Mouse (Mus musculus): ENCODE results near the gene Apopt1. TPM values are rescaled to one million over a fixed set of nuclear protein-coding genes. Genes with fewer than 3 reads are reported as not detected.

Gene Apopt1
- polyA plus RNA-seq, 1 experiment from 2014 or later: 56.8 TPM

DNA sequence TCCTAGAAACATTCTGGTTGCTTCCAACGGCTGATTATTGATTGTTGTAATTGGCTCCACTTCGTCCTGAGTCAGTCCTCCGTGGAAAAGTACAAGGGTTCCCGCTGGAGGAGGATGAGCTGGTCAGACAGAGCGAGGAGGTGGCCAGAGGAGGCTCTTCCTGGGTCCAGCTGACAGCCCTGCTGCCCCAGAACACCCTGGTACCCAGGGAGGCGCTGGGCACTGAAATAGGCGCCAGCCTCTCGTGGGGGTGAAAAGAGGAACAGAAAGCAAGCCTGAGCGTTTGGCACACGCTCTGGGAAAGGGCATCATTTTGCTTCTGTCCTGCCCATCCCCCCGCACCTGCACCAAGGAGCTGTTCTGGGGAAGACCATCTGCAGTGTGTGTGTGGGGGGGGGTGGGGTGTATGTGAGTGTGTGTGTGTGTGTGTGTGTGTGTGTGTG is 30.9 kb downstream of the Apopt1 start:
- Histone ChIP-seq H3K27me3 (ENCODE audit: control insufficient read depth, insufficient read depth, low read depth, low read length) (no peaks in the 10 kb centered on the region), H3K36me3 (ENCODE audit: control insufficient read depth, insufficient read depth, low read length) (no peaks in the 10 kb centered on the region), H3K27ac (ENCODE audit: low read length) (no peak overlapping the region), H3K9me3 (replicated peaks; ENCODE audit: control insufficient read depth, low read length, poor library complexity, severe bottlenecking) (no peaks in the 10 kb centered on the region), H3K9ac (ENCODE audit: low read depth, low read length) (no peak overlapping the region), H3K4me2 (ENCODE audit: low read length) (no peak overlapping the region), H3K4me3 (ENCODE audit: low read depth, low read length) (no peak overlapping the region), H3K4me1 (ENCODE audit: control insufficient read depth, insufficient read depth, low read length) (no peaks in the 10 kb centered on the region)
- 86% methylated on average over 11 of the region's 11 CpGs for WGBS
- ATAC-seq: no peak

DNA sequence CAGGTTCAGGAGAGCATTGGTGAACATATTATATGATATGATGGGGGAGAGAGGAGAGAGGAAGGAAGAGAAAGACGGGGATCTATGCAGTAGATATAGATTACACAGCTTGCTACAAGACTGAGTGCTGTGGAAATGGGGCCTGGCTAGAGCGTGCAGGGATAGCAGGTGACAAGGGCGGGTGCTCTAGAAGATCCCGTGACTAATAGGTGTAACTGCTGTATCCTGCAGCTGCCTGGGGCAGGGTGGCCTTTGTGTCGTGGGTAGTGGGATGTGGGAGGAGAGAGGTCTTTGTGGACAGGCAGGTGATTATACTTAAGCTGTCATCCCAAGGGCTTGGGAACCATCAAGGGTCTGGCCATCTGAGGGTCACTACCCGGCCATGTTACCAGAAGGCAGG is 32.2 kb downstream of the Apopt1 start:
- WGBS: 75% methylated on average over 6 of the region's 6 CpGs
- H3K4me1 ChIP-seq (ENCODE audit: control insufficient read depth, insufficient read depth, low read length): no peaks in the 10 kb centered on the region
- no peak for ATAC-seq
- H3K9me3 ChIP-seq (replicated peaks; ENCODE audit: control insufficient read depth, low read length, poor library complexity, severe bottlenecking): no peaks in the 10 kb centered on the region
- H3K27ac ChIP-seq (ENCODE audit: low read length): no peak overlapping the region
- no peak overlapping the region for H3K4me3 ChIP-seq (ENCODE audit: low read depth, low read length)
- no peaks in the 10 kb centered on the region for H3K36me3 ChIP-seq (ENCODE audit: control insufficient read depth, insufficient read depth, low read length)
- H3K4me2 ChIP-seq (ENCODE audit: low read length): no peak overlapping the region
- no peak overlapping the region for H3K9ac ChIP-seq (ENCODE audit: low read depth, low read length)
- no peaks in the 10 kb centered on the region for H3K27me3 ChIP-seq (ENCODE audit: control insufficient read depth, insufficient read depth, low read depth, low read length)

DNA sequence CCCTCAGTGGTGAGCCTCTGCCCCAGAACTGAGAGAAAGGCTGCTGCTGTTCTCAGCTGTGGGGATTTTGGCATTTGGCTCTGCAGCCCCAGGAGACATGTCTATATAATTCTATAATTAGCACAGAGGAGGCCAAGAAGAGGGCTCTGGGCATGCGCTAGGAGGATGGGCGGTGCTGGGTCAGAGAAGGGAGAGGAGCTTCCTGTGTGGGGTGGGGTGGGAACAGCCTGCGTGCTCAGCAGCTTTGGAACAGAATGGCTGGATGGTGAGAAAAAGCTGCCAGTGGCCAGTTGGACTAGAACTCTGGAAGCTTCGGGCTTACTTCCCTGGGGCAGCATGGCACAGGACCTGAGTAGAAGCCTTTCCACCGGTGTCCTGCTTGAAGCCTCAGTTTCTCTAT is 33.0 kb downstream of the Apopt1 start:
- Histone ChIP-seq H3K4me3 (ENCODE audit: low read depth, low read length) (no peak overlapping the region), H3K4me1 (ENCODE audit: control insufficient read depth, insufficient read depth, low read length) (no peaks in the 10 kb centered on the region), H3K9me3 (replicated peaks; ENCODE audit: control insufficient read depth, low read length, poor library complexity, severe bottlenecking) (no peaks in the 10 kb centered on the region), H3K27ac (ENCODE audit: low read length) (no peak overlapping the region), H3K9ac (ENCODE audit: low read depth, low read length) (no peak overlapping the region), H3K27me3 (ENCODE audit: control insufficient read depth, insufficient read depth, low read depth, low read length) (no peaks in the 10 kb centered on the region), H3K36me3 (ENCODE audit: control insufficient read depth, insufficient read depth, low read length) (no peaks in the 10 kb centered on the region), H3K4me2 (ENCODE audit: low read length) (no peak overlapping the region)
- ATAC-seq: no peak
- WGBS: 68% methylated on average over 5 of the region's 5 CpGs

DNA sequence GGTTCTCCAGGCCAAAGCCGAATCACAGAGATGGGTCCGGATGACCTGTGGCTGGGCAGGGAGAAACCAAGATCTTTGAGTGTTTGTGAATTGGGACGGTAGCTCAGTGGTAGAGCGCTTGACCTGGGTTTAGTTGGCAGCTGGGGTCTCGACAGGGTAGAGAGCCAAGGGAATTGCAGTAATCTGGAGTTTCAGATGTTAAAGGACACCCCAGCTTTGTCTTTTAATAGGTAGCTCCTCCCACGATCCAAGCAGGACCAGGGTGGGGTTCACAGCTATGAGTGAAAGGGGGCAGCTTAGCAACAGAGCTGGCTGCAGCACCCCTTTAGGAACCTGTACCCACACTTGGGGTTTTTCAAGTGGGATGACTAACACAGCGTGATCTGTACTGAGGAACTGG is 34.4 kb downstream of the Apopt1 start:
- Histone ChIP-seq H3K4me2 (ENCODE audit: low read length) (no peak overlapping the region), H3K4me1 (ENCODE audit: control insufficient read depth, insufficient read depth, low read length) (no peaks in the 10 kb centered on the region), H3K9me3 (replicated peaks; ENCODE audit: control insufficient read depth, low read length, poor library complexity, severe bottlenecking) (no peaks in the 10 kb centered on the region), H3K4me3 (ENCODE audit: low read depth, low read length) (no peak overlapping the region), H3K9ac (ENCODE audit: low read depth, low read length) (no peak overlapping the region), H3K36me3 (ENCODE audit: control insufficient read depth, insufficient read depth, low read length) (no peaks in the 10 kb centered on the region), H3K27ac (ENCODE audit: low read length) (no peak overlapping the region), H3K27me3 (ENCODE audit: control insufficient read depth, insufficient read depth, low read depth, low read length) (no peaks in the 10 kb centered on the region)
- 91% methylated on average over 7 of the region's 7 CpGs for WGBS
- ATAC-seq: no peak

DNA sequence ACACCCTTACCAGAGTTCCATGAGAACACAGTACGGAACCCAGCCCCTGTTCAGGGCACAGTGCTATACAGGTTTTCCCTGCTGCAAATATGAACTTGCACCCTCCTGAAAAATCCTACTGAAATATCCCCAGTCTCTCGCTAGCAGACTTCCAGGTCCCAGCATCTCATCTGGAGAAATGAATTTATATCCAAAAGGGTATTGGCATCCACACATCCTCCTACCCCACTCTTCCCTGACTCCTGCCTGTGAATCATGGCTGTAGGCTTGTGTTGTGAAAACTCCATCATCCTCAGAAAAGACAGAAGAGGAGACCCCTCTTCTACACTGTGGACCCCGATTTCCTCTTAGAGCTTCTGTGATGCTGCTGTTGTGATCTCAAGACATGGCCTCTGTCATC is 37.7 kb downstream of the Apopt1 start:
- no peak overlapping the region for H3K9ac ChIP-seq (ENCODE audit: low read depth, low read length)
- H3K4me3 ChIP-seq (ENCODE audit: low read depth, low read length): no peak overlapping the region
- no peak overlapping the region for H3K4me2 ChIP-seq (ENCODE audit: low read length)
- H3K27me3 ChIP-seq (ENCODE audit: control insufficient read depth, insufficient read depth, low read depth, low read length): no peaks in the 10 kb centered on the region
- H3K36me3 ChIP-seq (ENCODE audit: control insufficient read depth, insufficient read depth, low read length): no peaks in the 10 kb centered on the region
- H3K9me3 ChIP-seq (replicated peaks; ENCODE audit: control insufficient read depth, low read length, poor library complexity, severe bottlenecking): no peaks in the 10 kb centered on the region
- ATAC-seq: no peak
- WGBS: 94% methylated on average over 3 of the region's 3 CpGs
- H3K27ac ChIP-seq (ENCODE audit: low read length): no peak overlapping the region
- H3K4me1 ChIP-seq (ENCODE audit: control insufficient read depth, insufficient read depth, low read length): no peaks in the 10 kb centered on the region

DNA sequence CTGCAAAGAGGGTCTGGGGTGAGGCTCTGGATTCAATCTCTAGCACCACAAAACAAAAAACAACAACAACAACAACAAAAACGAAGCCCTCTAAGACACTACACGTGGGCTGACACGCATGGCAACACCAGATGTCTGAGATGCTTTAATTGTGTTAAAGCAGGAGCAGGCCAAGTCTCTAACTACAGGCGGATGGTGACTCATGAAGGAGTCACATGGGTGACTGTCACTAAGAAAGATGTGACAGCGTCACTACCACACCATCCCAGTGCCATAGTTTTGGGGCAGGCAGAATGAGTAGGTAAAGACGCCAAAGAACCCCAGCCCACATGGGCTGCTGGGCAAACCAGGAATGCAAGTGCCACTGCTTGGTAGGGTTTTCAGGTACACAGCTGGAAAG is 39.4 kb downstream of the Apopt1 start:
- Histone ChIP-seq H3K9me3 (replicated peaks; ENCODE audit: control insufficient read depth, low read length, poor library complexity, severe bottlenecking) (no peaks in the 10 kb centered on the region), H3K4me1 (ENCODE audit: control insufficient read depth, insufficient read depth, low read length) (no peaks in the 10 kb centered on the region; the same call in 1 of the 2 replicates), H3K4me3 (ENCODE audit: low read depth, low read length) (no peak overlapping the region), H3K4me2 (ENCODE audit: low read length) (no peak overlapping the region), H3K27ac (ENCODE audit: low read length) (no peak overlapping the region), H3K36me3 (ENCODE audit: control insufficient read depth, insufficient read depth, low read length) (no peaks in the 10 kb centered on the region), H3K9ac (ENCODE audit: low read depth, low read length) (no peak overlapping the region), H3K27me3 (ENCODE audit: control insufficient read depth, insufficient read depth, low read depth, low read length) (no peaks in the 10 kb centered on the region)
- no peak for ATAC-seq
- 93% methylated on average over 6 of the region's 6 CpGs for WGBS

DNA sequence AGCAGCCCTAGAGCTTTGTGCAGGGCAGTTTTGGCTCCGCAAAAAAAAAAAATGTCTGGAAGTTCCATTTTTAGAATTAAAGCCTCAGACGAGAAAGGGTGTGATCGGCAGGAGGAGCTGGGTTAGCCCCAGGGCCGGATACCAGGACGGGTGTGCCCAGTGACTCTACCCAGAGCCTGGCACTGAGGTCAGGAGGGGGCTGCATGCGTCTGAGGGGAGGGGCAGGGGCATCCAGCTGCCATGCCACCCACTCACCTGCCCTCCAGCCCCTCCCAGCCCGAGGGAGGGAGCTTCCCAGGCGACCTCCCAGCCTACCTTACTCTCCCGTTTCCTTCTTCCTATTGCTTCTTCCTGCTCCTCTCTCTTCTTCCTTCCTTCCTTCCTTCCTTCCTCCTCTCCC is 40.3 kb downstream of the Apopt1 start:
- H3K4me1 ChIP-seq (ENCODE audit: control insufficient read depth, insufficient read depth, low read length): peaks cover 8% of the 10 kb centered on the region
- H3K27ac ChIP-seq (ENCODE audit: low read length): no peak overlapping the region
- no peaks in the 10 kb centered on the region for H3K9me3 ChIP-seq (replicated peaks; ENCODE audit: control insufficient read depth, low read length, poor library complexity, severe bottlenecking)
- no peaks in the 10 kb centered on the region for H3K27me3 ChIP-seq (ENCODE audit: control insufficient read depth, insufficient read depth, low read depth, low read length)
- no peak overlapping the region for H3K9ac ChIP-seq (ENCODE audit: low read depth, low read length)
- no peak for ATAC-seq
- 71% methylated on average over 9 of the region's 9 CpGs for WGBS
- H3K4me3 ChIP-seq (ENCODE audit: low read depth, low read length): no peak overlapping the region
- no peaks in the 10 kb centered on the region for H3K36me3 ChIP-seq (ENCODE audit: control insufficient read depth, insufficient read depth, low read length)
- H3K4me2 ChIP-seq (ENCODE audit: low read length): no peak overlapping the region

DNA sequence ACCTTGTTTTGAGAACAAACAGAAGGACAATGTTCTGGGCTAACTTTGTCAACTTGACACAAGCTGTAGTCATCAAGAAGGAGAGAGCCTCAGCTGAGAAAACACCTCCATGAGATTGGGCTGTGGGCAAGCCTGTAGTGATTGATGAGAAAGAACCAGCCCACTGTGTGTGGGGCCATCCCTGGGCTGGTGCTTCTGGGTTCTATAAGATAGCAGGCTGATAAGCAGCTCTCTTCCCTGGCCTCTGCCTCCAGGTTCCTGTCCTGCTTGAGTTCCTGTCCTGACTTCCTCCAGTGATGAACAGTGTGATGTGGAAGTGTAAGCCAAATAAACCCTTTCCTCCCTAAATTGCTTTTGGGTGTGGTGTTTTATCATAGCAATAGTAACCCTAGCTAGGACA is 41.6 kb downstream of the Apopt1 start:
- Histone ChIP-seq H3K27me3 (ENCODE audit: control insufficient read depth, insufficient read depth, low read depth, low read length) (no peaks in the 10 kb centered on the region), H3K36me3 (ENCODE audit: control insufficient read depth, insufficient read depth, low read length) (no peaks in the 10 kb centered on the region), H3K4me1 (ENCODE audit: control insufficient read depth, insufficient read depth, low read length) (peaks cover 9% of the 10 kb centered on the region), H3K9me3 (replicated peaks; ENCODE audit: control insufficient read depth, low read length, poor library complexity, severe bottlenecking) (no peaks in the 10 kb centered on the region), H3K9ac (ENCODE audit: low read depth, low read length) (no peak overlapping the region), H3K4me3 (ENCODE audit: low read depth, low read length) (no peak overlapping the region), H3K27ac (ENCODE audit: low read length) (no peak overlapping the region), H3K4me2 (ENCODE audit: low read length) (no peak overlapping the region)
- ATAC-seq: no peak

DNA sequence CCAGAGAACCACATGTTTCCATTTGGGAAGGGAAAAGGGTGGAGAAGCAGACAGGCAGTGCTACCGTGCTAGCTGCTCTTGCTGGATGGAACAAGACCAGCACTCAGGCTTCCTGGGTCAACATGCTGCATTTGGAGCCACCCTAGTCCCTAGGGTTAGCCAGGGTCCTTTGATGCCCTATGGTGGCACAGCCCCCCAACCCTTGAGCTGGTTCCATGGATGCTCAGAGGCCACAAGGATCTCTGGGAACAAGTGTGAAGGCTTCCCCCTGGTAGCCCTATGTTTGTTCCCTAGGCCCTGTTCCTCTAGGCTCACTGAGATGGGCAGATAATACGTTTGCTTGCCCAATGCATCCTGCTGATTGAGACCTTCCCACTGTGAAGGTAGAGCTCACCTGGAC is 42.2 kb downstream of the Apopt1 start:
- Histone ChIP-seq H3K4me1 (ENCODE audit: control insufficient read depth, insufficient read depth, low read length) (peaks cover 14% of the 10 kb centered on the region), H3K4me2 (ENCODE audit: low read length) (no peak overlapping the region), H3K9me3 (replicated peaks; ENCODE audit: control insufficient read depth, low read length, poor library complexity, severe bottlenecking) (no peaks in the 10 kb centered on the region), H3K27ac (ENCODE audit: low read length) (no peak overlapping the region), H3K4me3 (ENCODE audit: low read depth, low read length) (no peak overlapping the region), H3K9ac (ENCODE audit: low read depth, low read length) (no peak overlapping the region), H3K36me3 (ENCODE audit: control insufficient read depth, insufficient read depth, low read length) (no peaks in the 10 kb centered on the region), H3K27me3 (ENCODE audit: control insufficient read depth, insufficient read depth, low read depth, low read length) (no peaks in the 10 kb centered on the region)
- 71% methylated on average over 2 of the region's 2 CpGs for WGBS
- ATAC-seq: no peak
